Mouse (Mus musculus): ENCODE measurements at regions not wholly inside any gene's neighbourhood (a gene's known extent, or its start where the extent isn't known, plus 50 kb on each side); places are given as distances from the start of the nearest gene placed in this dataset.
A peak's percentile ranks its signal among the peaks of the same experiment; 100 is the strongest.

- DNase-seq, result no peak
Measured at GRCm38 (mm10) chr2:102970221-102970620, 68.8 kb upstream of the Cd44 start.

GRCm38 (mm10) chr2:102967950-102968722 lies 66.7 kb upstream of the Cd44 start:
- DNase-seq, result no peak

- no peak for DNase-seq
Measured at GRCm38 (mm10) chr2:102967417-102967816, 66.0 kb upstream of the Cd44 start.

GRCm38 (mm10) chr2:102959067-102959645 lies 57.7 kb upstream of the Cd44 start:
- peak in 1 of 2 experiments; percentile 22 for DNase-seq

GRCm38 (mm10) chr2:102958529-102958928 lies 57.1 kb upstream of the Cd44 start:
- no peak for DNase-seq

GRCm38 (mm10) chr2:102957811-102958210 lies 56.3 kb upstream of the Cd44 start:
- no peak for DNase-seq

- no peak for DNase-seq
Measured at GRCm38 (mm10) chr2:102956858-102957242, 55.4 kb upstream of the Cd44 start.

- no peak for DNase-seq
Measured at GRCm38 (mm10) chr2:102956108-102956857, 54.8 kb upstream of the Cd44 start.

- no peak for DNase-seq
Measured at GRCm38 (mm10) chr2:102955232-102955631, 53.8 kb upstream of the Cd44 start.

Measured in kidney, adult 8-10 months (tissue).